Mouse (Mus musculus) small intestine, adult 2 months (tissue): ENCODE results near the gene Tubg1.

Experiments
- CTCF ChIP-seq: fragments of 200-500 bp; IDR thresholded peaks from 2 replicates; pipeline ENCODE4 v1.5.1; 2012; ENCODE audit warnings: low read depth, mild to moderate bottlenecking, control low read depth, inconsistent platforms, low read length, moderate library complexity, mixed read lengths; ENCODE audit not compliant: insufficient replicate concordance, insufficient read length; ENCODE audit errors: extremely low read depth
- POLR2A ChIP-seq: fragments of 200-500 bp; IDR thresholded peaks from 2 replicates; pipeline ENCODE4 v1.6.1; 2012; ENCODE audit warnings: low read depth, mild to moderate bottlenecking, control low read depth, inconsistent platforms, low read length, moderate library complexity

DNA sequence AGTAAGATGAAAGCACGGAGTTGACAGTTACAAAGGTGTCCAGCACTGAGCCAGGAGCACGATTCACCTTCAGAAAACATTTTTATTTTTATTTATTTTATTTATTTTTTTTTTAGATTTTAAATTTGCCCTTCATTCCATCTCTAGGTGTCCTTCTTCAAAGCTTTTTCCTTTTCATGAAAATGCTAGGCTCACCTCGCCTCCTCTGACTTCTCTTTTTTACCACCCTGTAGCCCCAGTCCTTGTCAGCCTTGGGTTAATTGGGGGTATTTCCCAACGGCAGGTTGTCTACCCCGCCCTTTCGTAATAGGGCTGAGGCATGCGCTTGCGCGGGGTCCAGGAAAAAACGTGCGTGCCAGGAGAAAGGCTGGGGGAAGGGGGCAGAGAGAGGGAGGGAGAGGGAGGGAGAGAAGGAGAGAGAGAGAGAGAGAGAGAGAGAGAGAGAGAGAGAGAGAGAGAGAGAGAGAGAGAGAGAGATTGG lies 55.9 kb downstream of the Tubg1 start:
- TF ChIP-seq POLR2A = no peak
- TF ChIP-seq CTCF = no peak
